Mouse (Mus musculus) stomach, embryonic 14.5 days (tissue): Measurements from ENCODE around the gene Slc25a51. TPM values are rescaled to one million over a fixed set of nuclear protein-coding genes. Genes with fewer than 3 reads are reported as not detected.

Experiments
- microRNA-seq: library from miRNA; unstranded; fragments of <30 nt; microRNA quantifications from one replicate; pipeline ENCODE4, GENCODE M21; 2016
- polyA plus RNA-seq: library from polyadenylated mRNA; unstranded; fragments of >200 nt; fragmentation: Nextera tagmentation; extraction: Ambion mirVana; gene quantifications from 2 replicates; pipeline ENCODE4 v1.2.1, GENCODE M21; 2014

The Slc25a51 gene
- polyA plus RNA-seq, 1 experiment from 2014 or later, result 63.4 TPM

Small RNAs within 50 kb of the gene (microRNA-seq; reads per million reads assigned to microRNA genes)
- not detected for gene Gm25692

Other genes starting within 250 kb of the Slc25a51 start
- gene Frmpd1, start 223.9 kb downstream of the Slc25a51 start, polyA plus RNA-seq, result 0.80 and 1.1 TPM in 2 replicates
- 18.3 and 22.8 TPM in 2 replicates for gene Trmt10b, start 111.6 kb downstream of the Slc25a51 start, polyA plus RNA-seq
- 18.3 and 18.4 TPM in 2 replicates for gene Dcaf10, start 66.7 kb downstream of the Slc25a51 start, polyA plus RNA-seq
- gene Exosc3, start 66.0 kb downstream of the Slc25a51 start, polyA plus RNA-seq, result 71.9 and 78.8 TPM in 2 replicates
- gene Shb, start 123.7 kb upstream of the Slc25a51 start, polyA plus RNA-seq, result 4.4 and 5.2 TPM in 2 replicates